Mouse (Mus musculus) brain, adult 2 months (tissue): ENCODE measurements around the gene Prune1.

Source experiments
- DNase-seq: peaks from one replicate; pipeline ENCODE4 v3.0.0; 2011; ENCODE audit warnings: low read depth, low spot score

The Prune1 gene

DNA sequence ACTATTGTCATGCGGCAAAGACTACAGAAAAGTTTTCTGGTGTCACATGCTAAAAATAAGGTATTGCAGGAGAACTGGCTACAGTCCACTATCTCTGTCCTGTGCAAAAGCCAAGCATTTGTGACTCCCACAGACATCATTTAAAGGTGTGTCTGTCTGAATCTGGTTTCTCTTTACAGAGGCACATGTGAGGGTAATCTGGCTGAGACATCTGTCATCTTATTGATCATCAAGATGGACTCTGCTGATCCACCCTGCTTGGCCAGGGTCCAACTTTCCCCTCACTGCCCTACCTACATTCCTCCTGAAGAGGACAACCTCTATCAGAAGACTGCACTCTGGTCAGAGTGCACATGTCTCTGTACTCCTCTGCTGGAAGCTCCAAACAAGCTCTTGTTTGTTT, 4.7 kb downstream of the Prune1 start:
- no peak for DNase-seq

DNA sequence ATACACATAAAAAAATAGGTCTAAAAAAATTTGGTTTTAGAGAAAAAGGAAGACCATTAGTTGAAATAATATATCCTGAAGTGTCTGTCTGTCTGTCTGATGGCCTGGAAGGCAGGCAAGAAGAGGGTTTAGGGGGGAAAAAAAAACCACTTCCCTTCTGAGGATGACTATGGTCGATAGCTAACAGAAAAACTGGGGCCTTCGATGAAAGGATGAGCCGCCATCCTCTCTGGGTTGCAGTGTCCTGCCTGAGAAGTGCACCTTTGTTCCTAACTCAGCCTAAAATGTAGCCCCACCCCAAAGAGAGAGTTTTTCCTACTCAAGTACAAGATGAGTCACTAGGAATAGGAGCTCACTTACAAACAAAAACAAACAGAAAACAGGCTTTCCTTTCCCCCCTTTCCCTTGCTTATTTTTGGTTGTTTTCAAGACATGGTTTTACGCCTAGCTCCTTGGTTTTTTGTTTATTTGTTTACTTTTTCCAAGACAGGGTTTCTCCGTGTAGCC, 5.4 kb downstream of the Prune1 start:
- no peak for DNase-seq

DNA sequence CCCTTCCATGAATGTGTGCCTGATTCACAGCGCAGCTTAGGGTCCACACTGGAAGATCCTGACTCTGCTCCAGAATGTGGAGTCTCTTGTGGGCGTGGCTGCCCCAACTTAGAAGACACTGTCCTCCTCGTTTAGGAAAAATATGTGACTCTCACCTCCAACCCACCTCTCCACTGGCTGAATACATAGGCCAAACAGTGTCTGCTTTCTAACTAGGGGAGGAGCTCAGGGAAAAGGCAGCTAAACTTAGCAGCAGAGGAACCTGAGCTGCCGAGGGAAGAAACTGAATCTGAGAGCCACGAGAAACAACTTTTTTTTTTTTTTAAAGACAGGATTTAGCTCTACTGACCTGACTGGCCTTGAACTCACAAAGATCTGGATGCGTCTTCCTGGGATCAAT, 6.7 kb downstream of the Prune1 start:
- no peak for DNase-seq

DNA sequence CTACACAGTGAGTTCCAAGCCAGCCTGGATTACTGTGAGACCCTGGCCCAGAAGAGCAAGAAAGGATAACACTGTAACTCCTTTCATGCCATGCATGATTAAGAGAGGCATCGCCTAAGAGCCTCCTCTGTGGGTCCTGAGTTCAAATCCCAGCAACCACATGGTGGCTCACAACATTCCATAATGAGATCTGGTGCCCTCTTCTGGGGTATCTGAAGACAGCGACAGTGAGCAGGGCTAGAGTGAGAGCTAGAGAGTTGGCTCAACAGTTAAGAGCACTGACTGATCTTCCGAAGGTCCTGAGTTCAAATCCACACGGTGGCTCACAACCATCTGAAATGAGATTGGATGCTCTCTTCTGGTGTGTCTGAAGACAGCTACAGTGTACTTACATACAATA, 7.4 kb downstream of the Prune1 start:
- DNase-seq: no peak

DNA sequence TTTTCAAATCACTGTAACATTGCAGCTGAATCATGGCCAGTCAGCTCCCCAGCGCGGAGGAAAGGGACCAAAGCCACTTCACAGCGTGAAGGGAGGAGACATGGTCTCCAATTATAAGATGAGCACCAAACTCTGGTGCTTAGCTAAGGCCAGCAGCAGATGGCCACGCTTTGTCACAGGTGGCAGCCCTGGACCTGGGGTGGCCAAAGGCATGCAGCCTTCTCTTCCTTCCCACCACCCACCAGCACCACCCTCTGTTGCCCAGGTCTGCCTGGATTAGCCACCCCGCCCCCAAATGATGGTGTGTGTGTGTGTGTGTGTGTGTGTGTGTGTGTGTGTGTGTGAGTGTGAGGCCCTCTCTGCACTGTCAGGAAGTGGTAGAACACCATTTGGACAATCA, 8.4 kb downstream of the Prune1 start:
- peak; percentile 98 for DNase-seq

DNA sequence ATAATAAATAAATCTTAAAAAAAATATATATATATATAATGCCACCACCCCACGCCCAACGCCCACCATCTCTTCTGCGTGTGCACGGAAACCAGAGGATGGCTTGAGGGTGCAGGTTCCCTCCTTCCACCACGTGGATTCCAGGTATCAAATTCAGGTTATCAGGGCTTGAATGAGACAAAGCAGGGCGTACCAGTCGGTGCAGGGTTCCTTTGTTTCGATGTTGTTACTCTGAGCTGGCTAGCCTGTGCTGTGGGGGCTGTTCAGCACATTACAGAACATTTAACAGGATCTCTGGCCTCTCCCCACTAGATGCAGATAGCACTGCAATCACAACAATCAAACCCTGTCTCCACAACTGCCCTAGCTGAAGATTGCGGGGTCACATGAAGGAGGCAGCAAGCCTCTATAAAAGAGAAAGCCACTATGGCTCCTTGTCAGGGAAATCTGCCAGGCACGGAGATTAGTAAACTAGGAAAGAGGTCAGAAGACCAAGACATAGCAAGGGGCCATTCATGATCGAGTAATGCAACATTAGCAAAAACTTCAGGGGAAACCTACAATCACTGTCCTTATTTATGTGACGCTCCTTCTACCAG, 11.0 kb downstream of the Prune1 start:
- peak; percentile 24 for DNase-seq

DNA sequence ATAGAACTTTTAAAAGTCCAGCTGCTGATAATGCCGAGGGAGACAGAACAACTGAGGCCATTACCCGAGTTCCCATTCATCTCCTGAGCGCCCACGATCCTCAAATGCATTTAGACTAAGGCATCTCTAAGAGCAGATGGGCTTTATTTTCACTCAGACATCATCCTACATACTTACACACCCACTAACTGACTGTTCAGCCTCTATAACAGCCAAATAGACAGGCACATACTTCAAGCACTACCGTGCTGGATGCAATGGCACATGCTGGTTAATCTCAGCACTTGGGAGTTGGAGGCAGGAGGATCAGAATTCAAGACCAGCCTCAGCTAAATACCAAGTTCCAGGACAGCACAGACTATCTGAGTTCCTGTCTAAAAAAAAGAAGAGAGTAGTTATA, 12.1 kb downstream of the Prune1 start:
- DNase-seq: peak; percentile 81

DNA sequence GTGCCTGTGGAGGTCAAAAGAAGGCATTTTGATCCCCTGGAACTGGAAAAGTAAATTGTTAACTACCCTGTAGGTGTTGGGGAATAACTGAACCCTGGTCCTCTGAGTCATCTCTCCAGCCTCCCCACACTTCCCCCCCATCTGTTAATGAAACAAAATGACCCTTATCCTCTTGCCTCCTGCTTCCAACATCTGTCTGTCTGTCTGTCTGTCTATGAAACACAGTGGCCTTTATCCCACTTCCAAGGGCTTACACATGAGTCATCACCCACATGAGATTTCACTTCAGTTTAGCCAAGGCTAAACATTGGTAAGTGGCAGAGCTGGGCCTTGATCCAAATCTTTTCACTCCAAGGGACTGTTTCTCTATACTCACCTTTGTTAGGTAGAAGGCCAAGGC, 14.0 kb downstream of the Prune1 start:
- DNase-seq: no peak

DNA sequence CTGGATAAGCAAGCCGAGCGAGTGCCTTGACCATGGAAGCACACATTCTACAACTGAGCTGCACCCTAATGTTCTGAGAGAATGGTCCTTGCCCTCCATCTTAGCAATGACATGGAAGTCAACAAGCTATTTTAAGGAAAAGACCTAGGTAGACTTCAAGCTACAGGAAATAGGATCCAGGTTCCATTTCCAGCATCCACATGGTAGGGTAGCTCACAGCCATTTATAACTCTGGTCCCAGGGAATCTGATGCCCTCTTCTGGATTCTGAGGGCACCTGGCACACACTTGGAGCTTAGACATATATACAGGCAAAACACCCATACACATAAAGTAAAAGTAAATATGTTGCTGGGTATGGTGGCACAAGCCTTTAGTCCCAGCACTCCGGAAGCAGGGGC, 15.8 kb downstream of the Prune1 start:
- no peak for DNase-seq

DNA sequence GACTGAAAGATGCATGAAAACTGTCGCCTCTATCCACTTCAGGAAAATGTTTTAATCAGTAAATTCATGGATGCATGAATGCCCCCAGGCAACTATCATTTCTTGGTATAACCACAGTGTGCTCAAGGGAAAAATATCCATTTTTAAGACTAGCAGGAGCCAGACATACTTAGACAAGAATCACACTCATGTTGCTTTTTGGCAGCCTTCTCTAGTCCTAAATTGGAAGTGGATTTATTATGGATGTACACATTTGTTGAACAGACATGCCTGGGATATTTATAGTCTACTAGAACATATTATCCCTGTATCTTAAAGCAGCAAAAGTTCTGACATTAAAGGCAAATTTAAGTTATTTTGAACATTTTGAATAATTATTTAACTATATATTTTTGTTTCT, 17.2 kb downstream of the Prune1 start:
- peak; percentile 69 for DNase-seq

DNA sequence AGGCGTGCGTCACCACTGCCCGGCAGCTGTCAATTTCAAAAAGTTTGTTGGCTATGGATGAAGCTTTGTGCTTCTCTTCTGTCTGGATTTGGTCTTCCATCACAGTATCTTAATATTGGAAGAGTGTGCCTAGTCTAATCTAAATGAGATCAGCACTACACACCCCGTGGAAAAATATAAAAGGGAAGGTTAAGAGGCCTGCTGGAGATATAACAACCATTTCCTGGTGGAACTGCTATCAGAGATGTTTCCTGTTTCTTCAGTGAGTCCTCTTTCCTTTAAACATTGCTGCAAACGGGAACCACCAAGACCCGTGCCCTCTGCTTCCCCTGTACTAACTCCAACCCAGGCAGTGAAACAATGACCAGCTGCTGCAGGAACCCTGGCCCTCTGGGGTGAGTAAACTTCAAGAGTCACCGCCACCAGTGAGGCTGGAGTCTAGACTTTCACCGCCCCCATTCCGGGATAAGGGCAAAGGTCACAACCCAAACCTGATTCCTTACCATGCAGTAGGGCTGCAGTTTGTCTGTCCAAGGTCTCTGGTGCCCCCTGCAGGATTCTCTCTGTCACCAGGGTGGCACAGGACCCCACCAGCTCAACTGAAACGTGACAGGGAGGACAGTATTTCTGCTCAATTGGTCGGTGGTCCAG, 18.7 kb downstream of the Prune1 start:
- peak; percentile 64 for DNase-seq

DNA sequence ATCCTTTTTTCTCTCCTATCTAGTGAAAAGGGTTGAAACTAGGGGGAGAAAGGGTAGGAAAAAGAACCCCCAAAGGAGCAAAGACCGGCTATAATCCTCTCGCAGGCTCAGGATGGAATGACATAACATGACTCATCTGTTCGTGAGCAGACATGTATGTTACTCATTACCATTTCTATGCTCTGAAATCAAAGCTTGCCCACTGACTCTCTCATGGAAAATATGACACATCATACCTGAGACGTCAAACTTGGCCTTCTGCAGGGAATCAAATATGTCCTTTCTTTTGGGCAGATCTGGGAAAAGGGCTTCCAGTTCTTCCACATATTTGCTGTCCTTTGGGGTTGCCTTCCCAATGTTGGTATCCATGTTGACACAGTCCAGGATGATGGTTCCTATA, 19.9 kb downstream of the Prune1 start:
- no peak for DNase-seq

DNA sequence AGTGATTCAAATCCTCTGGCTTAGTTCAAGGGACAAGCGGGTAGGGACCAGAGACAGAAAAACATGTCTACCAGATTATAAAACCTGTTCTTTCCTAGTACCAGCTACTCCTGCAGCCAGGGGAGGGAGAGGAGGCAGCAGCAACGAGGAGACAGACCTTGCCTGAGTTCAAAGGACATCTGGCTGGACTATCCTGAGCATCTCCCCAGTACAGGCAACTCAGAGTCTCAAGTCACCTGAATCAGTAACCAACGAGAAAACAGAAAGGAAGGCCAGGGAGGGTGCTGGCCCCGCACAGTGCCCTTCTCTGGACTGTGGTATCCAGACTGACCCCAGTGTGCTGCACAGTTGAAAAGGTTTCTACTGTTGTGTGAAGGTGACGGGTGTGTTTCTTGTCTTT, 24.9 kb downstream of the Prune1 start:
- DNase-seq: no peak

DNA sequence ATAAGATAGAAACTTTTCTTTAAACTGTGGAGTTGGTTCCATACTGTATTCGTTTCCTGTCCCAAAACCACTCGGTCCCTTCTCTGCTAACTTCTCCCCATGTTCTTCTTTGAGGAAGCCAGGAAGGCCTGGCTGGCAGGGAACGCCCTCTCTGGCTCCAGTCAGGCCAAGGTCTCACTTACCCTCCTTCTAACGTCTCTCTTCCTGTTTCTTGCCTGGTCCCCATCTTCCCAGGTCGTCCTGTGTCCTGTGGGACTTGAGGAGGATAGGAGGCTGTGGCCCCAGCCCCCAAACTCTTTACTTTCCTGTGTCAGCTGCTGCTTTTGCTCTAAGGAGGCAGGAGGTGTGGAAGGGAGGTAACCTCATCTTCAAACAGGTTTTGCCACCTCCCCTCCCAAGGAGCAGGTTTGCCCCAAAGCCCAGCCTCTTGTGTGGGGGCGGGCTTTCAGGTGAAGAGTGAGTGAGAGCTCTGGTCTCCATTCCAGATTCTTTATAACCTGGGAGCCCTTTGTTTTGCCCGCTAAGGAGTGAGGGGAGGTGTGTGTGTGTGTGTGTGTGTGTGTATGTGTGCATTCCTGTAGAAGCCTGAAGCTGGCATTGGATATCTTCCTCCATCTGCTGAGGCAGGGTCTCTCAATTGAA, 31.0 kb downstream of the Prune1 start, which contains the start of gene Bnipl:
Gene Bnipl, minus strand, starts transcription at position 411 of the 642 bp plus-strand sequence.
- DNase-seq: no peak

DNA sequence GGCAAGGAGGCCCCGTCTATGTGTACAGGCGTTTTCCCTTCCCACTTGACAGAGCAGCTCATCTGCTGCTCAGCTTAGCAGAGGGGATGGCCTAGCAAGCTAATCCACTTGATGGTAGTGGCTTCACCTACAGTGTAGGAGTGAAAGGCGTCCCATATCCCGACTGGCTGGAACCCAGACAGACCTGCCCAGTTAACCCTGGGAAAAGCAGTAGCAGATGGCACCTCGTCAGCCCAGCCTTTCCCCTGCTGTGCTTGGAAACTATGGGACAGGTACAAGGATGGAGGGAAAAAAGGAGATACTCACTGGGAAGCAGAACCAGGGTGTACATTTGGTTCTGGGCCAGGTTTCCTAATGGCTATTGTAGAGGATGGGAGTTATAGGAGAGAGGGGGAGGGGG, 31.5 kb downstream of the Prune1 start:
- DNase-seq: peak; percentile 91

DNA sequence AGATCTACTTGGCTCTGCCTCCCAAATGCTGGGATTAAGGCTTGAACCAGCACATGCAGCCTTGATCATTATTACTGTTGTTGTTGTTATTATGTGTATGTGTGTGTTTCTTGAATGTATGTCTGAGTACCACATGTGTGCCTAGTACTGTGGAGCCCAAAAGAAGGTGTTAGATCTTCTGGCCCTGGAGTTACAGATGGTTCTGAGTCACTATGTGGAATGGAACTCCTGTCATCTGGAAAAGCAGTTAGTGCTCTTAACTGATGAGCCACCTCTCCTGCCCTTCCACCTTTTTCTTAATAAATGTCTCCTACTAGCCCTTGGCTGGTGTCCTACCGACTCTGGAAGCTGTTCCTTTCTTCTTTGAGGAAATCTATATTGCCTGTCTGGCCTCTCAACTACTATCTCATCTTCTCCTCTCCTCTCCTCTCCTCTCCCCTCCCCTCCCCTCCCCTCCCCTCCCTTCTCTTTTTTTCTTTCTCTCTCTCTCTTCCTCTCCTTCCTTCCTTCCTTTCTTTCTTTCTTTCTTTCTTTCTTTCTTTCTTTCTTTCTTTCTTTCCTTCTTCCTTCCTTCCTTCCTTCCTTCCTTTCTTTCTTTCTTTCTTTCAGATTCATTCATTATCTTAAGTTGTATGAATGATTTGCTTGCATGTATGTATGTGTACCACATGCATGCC, 34.1 kb downstream of the Prune1 start:
- DNase-seq: no peak

DNA sequence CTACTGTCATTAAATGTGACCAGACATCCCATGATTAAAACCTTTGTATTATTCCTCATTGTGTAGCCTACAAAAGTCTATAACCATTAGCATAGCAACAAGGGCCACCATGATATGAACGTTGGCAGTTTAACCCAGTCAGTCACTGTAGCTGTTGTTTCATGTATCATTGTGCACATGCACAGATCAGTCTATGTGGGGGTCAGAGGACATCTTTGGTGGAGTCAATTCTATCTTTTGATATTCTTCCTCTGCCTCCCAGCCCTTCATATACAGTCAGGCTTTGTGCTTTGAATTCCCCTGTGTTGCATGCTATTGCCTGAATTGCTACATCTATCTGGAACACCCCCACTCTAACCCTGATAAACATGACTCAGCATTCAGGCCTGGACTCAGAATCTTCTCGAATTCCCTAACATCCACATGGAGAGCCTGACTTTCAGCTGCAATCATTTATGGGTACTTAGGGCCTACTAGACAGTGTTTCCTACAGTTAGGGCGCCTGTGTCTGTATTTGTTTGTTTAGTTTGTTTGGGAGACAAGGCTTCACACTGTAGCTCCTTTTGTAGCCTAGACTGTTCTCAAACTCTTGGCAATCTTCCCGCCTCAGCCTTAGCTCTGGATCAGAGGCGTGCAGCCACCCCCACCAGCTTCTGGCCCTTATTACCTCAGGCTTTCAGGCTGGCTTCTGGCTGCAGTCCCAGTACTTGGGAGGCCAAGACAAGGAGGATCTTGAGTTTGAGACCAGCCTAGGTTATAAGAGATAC, 35.2 kb downstream of the Prune1 start:
- DNase-seq: peak; percentile 85

DNA sequence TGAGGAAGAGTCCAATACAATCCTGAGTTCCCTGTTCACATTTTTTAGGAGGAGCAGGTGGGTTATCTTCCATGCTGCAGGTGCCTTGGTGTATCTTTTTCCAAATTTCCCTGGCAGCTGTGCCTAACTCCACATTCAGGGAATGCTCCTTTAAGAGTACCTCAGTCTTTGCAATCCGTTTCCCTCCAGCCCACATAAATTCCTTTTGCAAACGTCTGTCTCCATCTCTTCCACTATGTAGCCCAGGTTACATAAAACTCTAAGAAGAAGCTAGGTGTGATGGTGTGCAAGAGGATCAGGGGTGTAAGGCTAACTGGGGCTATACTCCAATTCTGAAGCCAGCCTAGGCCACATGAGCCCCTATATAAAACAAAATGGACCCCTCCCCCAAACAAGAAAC, 38.8 kb downstream of the Prune1 start:
- DNase-seq: peak; percentile 64

DNA sequence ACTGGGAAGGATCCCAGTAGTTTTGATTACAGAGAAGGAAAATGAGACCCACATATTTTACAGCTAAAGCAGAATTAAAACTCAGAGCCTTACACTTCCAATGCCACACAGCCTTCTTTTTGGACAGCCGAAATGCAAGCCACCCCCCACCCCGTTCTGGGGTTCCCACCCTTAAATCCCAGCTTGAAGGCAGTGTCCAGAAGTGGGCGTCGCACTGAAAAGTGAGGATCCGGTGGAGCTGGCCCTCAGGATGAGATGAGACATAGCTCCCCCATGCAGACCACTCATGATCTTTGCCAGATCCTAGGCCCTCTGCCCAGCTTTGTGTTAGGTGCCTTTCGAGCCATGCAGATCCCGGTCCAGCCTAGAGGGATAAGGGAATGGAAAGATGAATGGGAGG, 40.4 kb downstream of the Prune1 start, which contains the start of gene Gm128:
Gene Gm128, minus strand, starts transcription at position 101 of the 400 bp plus-strand sequence.
- DNase-seq: no peak

DNA sequence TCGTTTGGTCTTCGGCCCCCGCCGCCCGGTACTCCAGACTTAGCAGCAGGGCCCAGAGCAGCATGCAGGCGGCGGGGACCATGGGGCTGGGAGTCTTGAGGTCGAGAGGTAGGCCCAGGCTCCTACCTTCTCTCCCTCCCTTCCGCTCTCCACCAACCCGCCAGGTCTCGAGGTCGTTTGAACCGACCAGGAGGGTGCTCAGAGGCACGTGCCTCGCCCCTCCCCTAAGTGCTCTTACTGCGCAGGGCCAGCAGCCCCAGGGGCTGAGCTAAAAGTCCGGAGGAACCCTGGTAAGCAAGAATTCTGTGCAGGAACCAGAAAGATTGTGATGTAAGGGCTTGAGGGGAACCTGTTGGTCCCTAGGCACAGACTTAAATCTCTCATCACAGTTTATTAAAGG, 41.0 kb downstream of the Prune1 start:
- no peak for DNase-seq

DNA sequence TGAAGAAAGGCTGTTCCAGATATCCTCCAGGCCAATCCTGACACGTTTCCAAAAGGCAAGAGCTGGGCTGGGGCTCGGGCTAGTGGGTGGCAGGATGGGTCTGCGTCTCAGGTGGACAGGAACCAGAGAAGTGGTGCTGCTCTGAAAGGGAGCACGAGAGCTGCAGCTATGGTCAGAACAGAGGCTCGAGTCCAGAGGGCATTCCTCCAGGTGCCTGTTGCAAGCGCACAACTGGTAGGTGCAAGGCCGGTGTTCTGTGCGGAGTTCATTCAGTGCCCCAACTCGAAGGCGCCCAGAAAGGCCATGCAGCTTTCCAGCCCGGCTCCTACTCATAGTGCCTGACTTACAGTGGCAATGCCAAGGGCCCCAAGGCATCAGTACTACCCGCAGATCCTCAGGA, 41.9 kb downstream of the Prune1 start:
- no peak for DNase-seq

DNA sequence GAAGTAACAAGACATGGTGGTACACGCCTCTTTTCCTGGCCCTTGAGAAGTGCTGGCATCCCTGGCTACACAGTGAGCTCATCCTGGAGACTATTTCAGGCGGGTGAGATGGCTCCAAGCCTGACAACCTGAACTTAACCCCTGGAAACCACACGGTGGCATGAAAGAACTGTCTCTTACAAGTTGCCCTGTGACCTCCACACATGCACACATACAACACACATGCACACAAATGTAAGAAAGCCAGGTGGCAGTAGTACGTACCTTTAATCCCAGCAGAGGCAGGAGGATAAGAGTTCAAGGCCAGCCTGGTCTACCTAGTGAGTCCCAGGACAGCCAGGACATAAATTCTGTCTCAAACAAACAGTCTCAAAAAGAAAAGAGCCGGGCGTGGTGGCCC, 42.9 kb downstream of the Prune1 start:
- DNase-seq: no peak
